Mouse (Mus musculus) layer of hippocampus, adult 9-11 months (tissue): ENCODE measurements around the gene Fezf1.

Experiments
- DNase-seq: peaks from one replicate; pipeline ENCODE4 v3.0.0; 2022

Gene Fezf1

GRCm38 (mm10) chr6:23248313-23249052, at the start of gene Fezf1:
Gene Fezf1 (minus strand): TSS chr6:23248362.
- DNase-seq, result no peak

- DNase-seq, result no peak
Measured at GRCm38 (mm10) chr6:23294685-23295084, 46.5 kb upstream of the Fezf1 start.

GRCm38 (mm10) chr6:23288752-23289151, 40.6 kb upstream of the Fezf1 start:
- DNase-seq, result no peak

GRCm38 (mm10) chr6:23281514-23281820, 33.3 kb upstream of the Fezf1 start:
- no peak for DNase-seq

GRCm38 (mm10) chr6:23280811-23281513, 32.8 kb upstream of the Fezf1 start:
- DNase-seq, result no peak

- no peak for DNase-seq
Measured at GRCm38 (mm10) chr6:23273483-23273882, 25.3 kb upstream of the Fezf1 start.

- DNase-seq, result no peak
Measured at GRCm38 (mm10) chr6:23272979-23273378, 24.8 kb upstream of the Fezf1 start.

GRCm38 (mm10) chr6:23272542-23272941, 24.4 kb upstream of the Fezf1 start:
- DNase-seq, result no peak

- DNase-seq, result no peak
Measured at GRCm38 (mm10) chr6:23260738-23261050, 12.5 kb upstream of the Fezf1 start.

GRCm38 (mm10) chr6:23260016-23260737, 12.0 kb upstream of the Fezf1 start:
- no peak for DNase-seq

- no peak for DNase-seq
Measured at GRCm38 (mm10) chr6:23257981-23258380, 9.8 kb upstream of the Fezf1 start.

- DNase-seq, result no peak
Measured at GRCm38 (mm10) chr6:23255161-23255560, 7.0 kb upstream of the Fezf1 start.

GRCm38 (mm10) chr6:23254644-23255043, 6.5 kb upstream of the Fezf1 start:
- no peak for DNase-seq

- no peak for DNase-seq
Measured at GRCm38 (mm10) chr6:23253353-23254311, 5.5 kb upstream of the Fezf1 start.

GRCm38 (mm10) chr6:23252196-23253135, 4.3 kb upstream of the Fezf1 start:
- no peak for DNase-seq

GRCm38 (mm10) chr6:23251431-23251830, 3.3 kb upstream of the Fezf1 start:
- no peak for DNase-seq

GRCm38 (mm10) chr6:23250288-23250955, 2.3 kb upstream of the Fezf1 start:
- DNase-seq, result no peak

GRCm38 (mm10) chr6:23249616-23250287, 1.6 kb upstream of the Fezf1 start:
- no peak for DNase-seq

- DNase-seq, result no peak
Measured at GRCm38 (mm10) chr6:23249053-23249401, 865 bp upstream of the Fezf1 start.

- no peak for DNase-seq
Measured at GRCm38 (mm10) chr6:23247512-23248312, 450 bp downstream of the Fezf1 start.
